In the genomic region with DNA sequence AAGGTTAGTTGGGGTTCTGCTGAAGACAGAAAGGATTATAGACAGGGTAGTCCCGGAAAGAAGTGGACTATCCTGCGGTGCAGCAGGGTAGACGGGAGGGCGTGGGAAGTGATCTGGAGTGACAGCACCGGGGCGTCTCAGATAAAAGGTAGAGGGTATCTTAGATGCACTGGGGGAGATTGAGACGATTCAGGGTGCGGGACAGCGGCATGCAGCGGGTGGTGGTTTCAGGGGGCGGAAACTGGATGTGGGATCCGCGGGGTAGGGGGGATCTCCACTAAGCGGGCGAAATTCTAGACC, we compare ENCODE assay signal across 8 mouse cellular contexts. TPM values are rescaled to one million over a fixed set of nuclear protein-coding genes. Genes with fewer than 3 reads are reported as not detected.
DNase-seq lines count a peak whose midpoint lies in the region; ATAC-seq and TF ChIP-seq lines count a peak whose summit lies in the region.

No protein-coding gene starts in this region.

- H3K9ac ChIP-seq in heart, embryonic 14.5 days (ENCODE audit: low read length): peak overlapping the region; percentile 99
- peak overlapping the region; percentile 97 for H3K9ac ChIP-seq in embryonic facial prominence, embryonic 13.5 days
- H3K9ac ChIP-seq in intestine, postnatal 0 days (ENCODE audit: low read depth, low read length): peak overlapping the region; percentile 81

- H3K4me2 ChIP-seq in heart, embryonic 14.5 days (ENCODE audit: low read length): peak overlapping the region; percentile 74
- peak overlapping the region; percentile 89 for H3K4me2 ChIP-seq in embryonic facial prominence, embryonic 13.5 days
- peak overlapping the region; percentile 82 for H3K4me2 ChIP-seq in intestine, postnatal 0 days (replicated peaks; ENCODE audit: low read depth)

- TF ChIP-seq CTCF in intestine, postnatal 0 days (IDR thresholded peaks at IDR 0.05; ENCODE audit: low read depth): no peak

- no peak for DNase-seq in heart, postnatal 25 days (ENCODE audit: low spot score)
- peak; percentile 53 for DNase-seq in CD4-positive, CD25-positive, alpha-beta regulatory T cell, adult 2 months (ENCODE audit: low read depth, low spot score)
- DNase-seq in cerebellum, adult 9-10 months: no peak
- no peak for DNase-seq in layer of hippocampus, adult 18-20 months (ENCODE audit: low spot score in 2 of 2)

- peaks cover 6 to 26% of the 10 kb centered on the region in 2 experiments for H3K4me1 ChIP-seq in heart, embryonic 14.5 days (ENCODE audit: control insufficient read depth in 2 of 2, insufficient read depth in 2 of 2, low read length in 2 of 2)
- peaks cover 28% of the 10 kb centered on the region for H3K4me1 ChIP-seq in embryonic facial prominence, embryonic 13.5 days
- 0 out of 2 replicates have a peak, but pooled peaks cover 3% of the 10 kb centered on the region for H3K4me1 ChIP-seq in intestine, postnatal 0 days (replicated peaks; ENCODE audit: control insufficient read depth, insufficient read depth, low read length)

- peaks cover 22% of the 10 kb centered on the region for H3K36me3 ChIP-seq in heart, embryonic 14.5 days (ENCODE audit: control insufficient read depth, insufficient read depth, low read length)
- H3K36me3 ChIP-seq in embryonic facial prominence, embryonic 13.5 days: peaks cover 16% of the 10 kb centered on the region
- H3K36me3 ChIP-seq in intestine, postnatal 0 days (ENCODE audit: control insufficient read depth, insufficient read depth): peaks cover 11% of the 10 kb centered on the region

- WGBS in heart, embryonic 14.5 days: 0% methylated on average over 15 of the region's 15 CpGs
- WGBS in embryonic facial prominence, embryonic 13.5 days: under 1% methylated on average over 15 of the region's 15 CpGs
- WGBS in intestine, postnatal 0 days: under 1% methylated on average over 15 of the region's 15 CpGs

- H3K27me3 ChIP-seq in heart, embryonic 14.5 days (ENCODE audit: control insufficient read depth, insufficient read depth, low read length): no peaks in the 10 kb centered on the region
- H3K27me3 ChIP-seq in embryonic facial prominence, embryonic 13.5 days: no peaks in the 10 kb centered on the region
- H3K27me3 ChIP-seq in intestine, postnatal 0 days (replicated peaks; ENCODE audit: control insufficient read depth, insufficient read depth, low read length): peaks cover 3% of the 10 kb centered on the region; the same call in 1 of the 2 replicates

- intact Hi-C loops in heart, postnatal 25 days (cut with DNase I): no loop called here

- H3K27ac ChIP-seq in heart, embryonic 14.5 days (replicated peaks in 1 of 2; ENCODE audit: control insufficient read depth in 1 of 2, insufficient read depth in 1 of 2, low read depth in 2 of 2, low read length in 2 of 2): peak overlapping the region; percentile 86 to 94
- peak overlapping the region; percentile 85 for H3K27ac ChIP-seq in embryonic facial prominence, embryonic 13.5 days
- peak overlapping the region; percentile 82 for H3K27ac ChIP-seq in intestine, postnatal 0 days (ENCODE audit: low read depth, low read length)

- no peaks in the 10 kb centered on the region for H3K9me3 ChIP-seq in heart, embryonic 14.5 days (ENCODE audit: control insufficient read depth, low read length)
- H3K9me3 ChIP-seq in embryonic facial prominence, embryonic 13.5 days: no peaks in the 10 kb centered on the region
- H3K9me3 ChIP-seq in intestine, postnatal 0 days (ENCODE audit: control insufficient read depth): no peaks in the 10 kb centered on the region

- ATAC-seq in heart, embryonic 14.5 days (ENCODE audit: insufficient number of reproducible peaks, insufficient read depth, low FRiP score, low read depth): peak; percentile 0; the same call in 1 of the 2 replicates
- no peak for ATAC-seq in embryonic facial prominence, embryonic 13.5 days (ENCODE audit: insufficient number of reproducible peaks, insufficient read depth, low FRiP score, low TSS enrichment, low read depth)
- peak; percentile 4; the same call in 1 of the 2 replicates for ATAC-seq in intestine, postnatal 0 days
- ATAC-seq in monocyte, adult 5-6 weeks (replicated peaks; ENCODE audit: insufficient number of reproducible peaks, low FRiP score, low TSS enrichment, poor library complexity, severe bottlenecking): 0 out of 2 replicates have a peak, but pooled peaks have one; percentile 4

- peak overlapping the region; percentile 86 to 89 for H3K4me3 ChIP-seq in heart, embryonic 14.5 days (ENCODE audit: control insufficient read depth in 1 of 2, insufficient read depth in 1 of 2, low read depth in 1 of 2, low read length in 2 of 2)
- peak overlapping the region; percentile 83 for H3K4me3 ChIP-seq in embryonic facial prominence, embryonic 13.5 days
- H3K4me3 ChIP-seq in intestine, postnatal 0 days (ENCODE audit: low read depth, low read length): peak overlapping the region; percentile 82

RNA-seq across cellular contexts. Expression of gene Ndufb10, which starts 0.4 kb away (rescaled TPM):
- 556 and 564 TPM in 2 replicates for polyA plus RNA-seq in heart, embryonic 14.5 days (2014; fragmentation: Nextera tagmentation; extraction: Ambion mirVana)
- total RNA-seq in heart, postnatal 25 days (2021): 1,000 to 10,000 TPM; 1,080 to 1,118 TPM
- 217 and 229 TPM in 2 replicates for polyA plus RNA-seq in embryonic facial prominence, embryonic 13.5 days (2015; fragmentation: Nextera tagmentation; extraction: Ambion mirVana)
- polyA plus RNA-seq in intestine, postnatal 0 days (2015; fragmentation: Nextera tagmentation; extraction: Ambion mirVana): 406 and 413 TPM in 2 replicates
- 144 to 243 TPM (median 228 TPM) in 3 replicates for total RNA-seq in monocyte, adult 5-6 weeks (2017)
- total RNA-seq in layer of hippocampus, adult 18-20 months (2021): 100 to 1,000 TPM; 226 to 238 TPM

RNA-seq across cellular contexts. Expression of gene Rpl3l, which starts 3.8 kb away (rescaled TPM):
- 1.3 and 1.7 TPM in 2 replicates for polyA plus RNA-seq in heart, embryonic 14.5 days (2014; fragmentation: Nextera tagmentation; extraction: Ambion mirVana)
- total RNA-seq in heart, postnatal 25 days (2021): 100 to 1,000 TPM; 375 to 390 TPM
- polyA plus RNA-seq in embryonic facial prominence, embryonic 13.5 days (2015; fragmentation: Nextera tagmentation; extraction: Ambion mirVana): not detected in 2 replicates
- polyA plus RNA-seq in intestine, postnatal 0 days (2015; fragmentation: Nextera tagmentation; extraction: Ambion mirVana): 0.27 TPM in 1 of 2 replicates, not detected in the other
- total RNA-seq in monocyte, adult 5-6 weeks (2017): 4.7 to 14.6 TPM (median 10.2 TPM) in 3 replicates
- total RNA-seq in layer of hippocampus, adult 18-20 months (2021): under 1 TPM; 0.27 to 0.43 TPM

RNA-seq across cellular contexts. Expression of gene Rps2, which starts 5.9 kb away (rescaled TPM):
- 919 and 1,010 TPM in 2 replicates for polyA plus RNA-seq in heart, embryonic 14.5 days (2014; fragmentation: Nextera tagmentation; extraction: Ambion mirVana)
- total RNA-seq in heart, postnatal 25 days (2021): 100 to 1,000 TPM; 745 to 758 TPM
- 1,313 and 1,443 TPM in 2 replicates for polyA plus RNA-seq in embryonic facial prominence, embryonic 13.5 days (2015; fragmentation: Nextera tagmentation; extraction: Ambion mirVana)
- polyA plus RNA-seq in intestine, postnatal 0 days (2015; fragmentation: Nextera tagmentation; extraction: Ambion mirVana): 757 and 776 TPM in 2 replicates
- total RNA-seq in monocyte, adult 5-6 weeks (2017): 428 to 669 TPM (median 533 TPM) in 3 replicates
- total RNA-seq in layer of hippocampus, adult 18-20 months (2021): 100 to 1,000 TPM; 318 to 320 TPM

RNA-seq across cellular contexts. Expression of gene Rnf151, which starts 6.0 kb away (rescaled TPM):
- not detected in 2 replicates for polyA plus RNA-seq in heart, embryonic 14.5 days (2014; fragmentation: Nextera tagmentation; extraction: Ambion mirVana)
- total RNA-seq in heart, postnatal 25 days (2021): not detected
- polyA plus RNA-seq in embryonic facial prominence, embryonic 13.5 days (2015; fragmentation: Nextera tagmentation; extraction: Ambion mirVana): 0.20 and 0.23 TPM in 2 replicates
- polyA plus RNA-seq in intestine, postnatal 0 days (2015; fragmentation: Nextera tagmentation; extraction: Ambion mirVana): not detected in 2 replicates
- 2.8 TPM in 1 of 3 replicates, not detected in the others for total RNA-seq in monocyte, adult 5-6 weeks (2017)
- total RNA-seq in layer of hippocampus, adult 18-20 months (2021): under 1 TPM in 1 of 2 experiments, not detected in 1; 0.27 TPM

RNA-seq across cellular contexts. Expression of gene Msrb1, which starts 12.6 kb away (rescaled TPM):
- polyA plus RNA-seq in heart, embryonic 14.5 days (2014; fragmentation: Nextera tagmentation; extraction: Ambion mirVana): 26.8 and 27.2 TPM in 2 replicates
- total RNA-seq in heart, postnatal 25 days (2021): 100 to 1,000 TPM; 191 to 194 TPM
- polyA plus RNA-seq in embryonic facial prominence, embryonic 13.5 days (2015; fragmentation: Nextera tagmentation; extraction: Ambion mirVana): 27.8 and 27.9 TPM in 2 replicates
- polyA plus RNA-seq in intestine, postnatal 0 days (2015; fragmentation: Nextera tagmentation; extraction: Ambion mirVana): 47.4 and 47.8 TPM in 2 replicates
- total RNA-seq in monocyte, adult 5-6 weeks (2017): 248 to 361 TPM (median 344 TPM) in 3 replicates
- total RNA-seq in layer of hippocampus, adult 18-20 months (2021): 10 to 100 TPM; 41.3 to 45.5 TPM

Comparison
In these comparisons a context has a peak if more than half of its experiments do, and no peak if none do; other contexts are left out.
1. RNA of gene Rpl3l, which starts 3.8 kb away (total RNA-seq): 375 to 390 TPM in heart, postnatal 25 days; 4.7 to 14.6 TPM in monocyte, adult 5-6 weeks and 0.27 to 0.43 TPM in layer of hippocampus, adult 18-20 months; every median in the first group is over 10 times any median in the second.
2. Peak in every context shown above with its lines, with median percentiles within 50 percentile points of each other: H3K27ac ChIP-seq, H3K4me2 ChIP-seq, H3K4me3 ChIP-seq and H3K9ac ChIP-seq.